Mouse (Mus musculus): ENCODE data around the gene Camta1.

Camta1 gene

DNA sequence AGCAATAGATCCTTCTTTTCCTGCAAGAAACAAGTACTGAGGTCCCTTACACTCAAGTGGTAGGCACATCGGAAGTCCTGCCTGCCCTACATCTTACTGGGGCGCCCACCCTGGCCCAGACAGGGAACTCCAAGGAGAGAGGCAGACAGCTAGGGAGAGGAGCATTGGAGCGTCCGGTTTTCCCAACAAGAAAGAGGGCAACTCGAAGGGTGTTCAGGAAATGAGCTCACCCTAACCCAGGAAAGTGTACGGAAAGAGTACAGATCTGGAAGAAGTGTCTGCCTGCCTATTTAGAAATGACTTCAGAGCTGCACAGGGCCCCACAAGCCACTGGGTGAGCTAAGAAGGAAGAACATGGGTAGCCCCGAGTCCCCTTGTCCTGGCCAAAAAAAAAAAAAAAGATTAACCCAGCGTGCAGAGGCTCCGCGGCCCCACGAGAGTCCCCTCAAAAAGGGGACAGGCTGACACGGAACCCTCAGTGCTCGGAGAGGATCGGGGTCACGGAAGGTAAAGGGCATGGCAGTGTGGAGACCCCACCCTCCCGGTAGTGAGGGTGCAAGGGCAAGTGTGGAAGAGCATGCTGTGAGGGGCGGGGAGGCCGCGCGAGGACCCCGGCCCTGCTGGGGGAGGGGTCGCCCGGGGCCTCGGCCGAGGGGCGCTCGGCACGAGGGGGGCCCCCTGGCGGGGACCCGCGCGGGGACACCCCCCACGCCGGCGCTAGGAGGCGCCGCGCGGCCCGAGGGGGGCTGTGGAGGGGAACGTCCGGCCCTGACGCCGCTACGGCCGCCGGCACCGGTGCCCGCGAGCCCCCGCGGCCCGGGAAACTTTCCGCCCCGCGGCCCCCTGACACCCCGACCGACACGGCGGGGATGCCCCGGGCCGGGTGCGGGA lies 990 bp downstream of the Camta1 start:
- peak; percentile 45 for DNase-seq (ENCODE audit: low read depth, low spot score)

GRCm38 (mm10) chr4:151859275-151859674 lies 2.4 kb downstream of the Camta1 start:
- DNase-seq (ENCODE audit: low read depth, low spot score), result no peak

- DNase-seq (ENCODE audit: low read depth, low spot score), result peak; percentile 63
Observed at GRCm38 (mm10) chr4:151853949-151854348, 7.7 kb downstream of the Camta1 start.

- peak; percentile 75 for DNase-seq (ENCODE audit: low read depth, low spot score)
Observed at GRCm38 (mm10) chr4:151851179-151851578, 10.5 kb downstream of the Camta1 start.

GRCm38 (mm10) chr4:151842591-151842990 lies 19.1 kb downstream of the Camta1 start:
- DNase-seq (ENCODE audit: low read depth, low spot score), result peak; percentile 65

GRCm38 (mm10) chr4:151838518-151838917 lies 23.2 kb downstream of the Camta1 start:
- DNase-seq (ENCODE audit: low read depth, low spot score), result no peak

GRCm38 (mm10) chr4:151835860-151836259 lies 25.8 kb downstream of the Camta1 start:
- DNase-seq (ENCODE audit: low read depth, low spot score), result no peak

- DNase-seq (ENCODE audit: low read depth, low spot score), result no peak
Observed at GRCm38 (mm10) chr4:151834536-151834935, 27.1 kb downstream of the Camta1 start.

DNA sequence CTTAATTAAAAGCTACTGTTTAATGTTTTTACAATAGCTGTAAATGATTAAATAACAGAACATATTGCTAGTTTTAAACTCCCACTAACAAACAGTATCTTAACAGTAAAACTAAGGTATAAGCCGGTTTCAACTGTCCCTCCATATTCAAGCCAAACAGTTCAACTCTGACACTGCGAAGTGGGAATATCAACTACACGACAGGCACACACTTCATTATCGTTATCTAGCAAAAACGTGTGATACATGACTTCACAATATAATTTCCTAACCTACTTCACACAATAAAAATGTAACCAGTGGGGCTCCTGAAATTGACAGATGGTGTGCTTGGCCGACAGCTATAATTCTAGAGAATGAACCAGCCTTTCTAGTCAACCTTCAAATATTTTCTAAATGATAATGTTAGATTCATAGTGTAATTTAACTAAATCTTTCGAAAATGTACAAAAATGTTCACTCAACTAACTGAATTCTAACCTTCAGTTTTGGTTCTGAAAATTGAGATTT lies 27.7 kb downstream of the Camta1 start:
- no peak for DNase-seq (ENCODE audit: low read depth, low spot score)

- DNase-seq (ENCODE audit: low read depth, low spot score), result no peak
Observed at GRCm38 (mm10) chr4:151827840-151828239, 33.8 kb downstream of the Camta1 start.

DNA sequence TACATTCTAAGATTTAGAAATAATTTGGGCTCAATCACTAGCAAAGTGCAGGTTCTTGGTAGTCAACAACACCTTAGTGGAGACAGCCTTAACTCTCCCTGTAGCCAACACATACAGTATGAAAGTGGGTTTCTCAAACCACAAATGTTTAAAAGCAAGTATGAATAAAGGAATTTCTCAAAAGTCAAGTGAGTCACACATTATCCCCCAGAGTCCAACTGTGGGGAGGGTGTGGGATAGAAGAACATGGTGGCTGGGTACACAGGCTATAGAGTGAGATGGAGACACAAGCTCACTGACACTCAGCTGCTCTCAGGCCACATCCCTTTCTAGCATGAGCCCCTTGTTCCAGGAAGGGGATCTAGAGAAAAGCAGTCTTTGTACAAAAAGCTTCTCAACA lies 34.3 kb downstream of the Camta1 start:
- DNase-seq (ENCODE audit: low read depth, low spot score), result peak; percentile 69

- DNase-seq (ENCODE audit: low read depth, low spot score), result no peak
Observed at GRCm38 (mm10) chr4:151823963-151824362, 37.7 kb downstream of the Camta1 start.

DNA sequence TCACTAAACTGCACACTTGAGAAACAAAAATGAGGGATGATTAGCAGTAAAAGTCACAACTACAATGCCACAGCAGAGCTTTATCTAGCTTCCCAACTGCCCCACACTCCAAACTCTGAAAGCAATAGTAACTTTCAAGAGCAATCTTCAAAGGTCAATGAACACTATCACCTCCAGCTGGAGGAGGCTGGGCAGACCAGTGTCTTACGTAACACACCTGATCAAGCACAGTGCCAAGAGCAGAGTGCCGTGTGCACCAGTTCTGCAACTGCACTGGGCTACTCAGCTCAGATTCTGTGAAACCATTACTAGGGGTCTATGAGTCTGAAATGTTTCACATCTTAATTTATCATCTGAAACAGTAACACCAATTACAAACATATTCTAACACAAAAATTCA lies 38.7 kb downstream of the Camta1 start:
- no peak for DNase-seq (ENCODE audit: low read depth, low spot score)

- DNase-seq (ENCODE audit: low read depth, low spot score), result no peak
Observed at GRCm38 (mm10) chr4:151817981-151818766, 43.5 kb downstream of the Camta1 start.

GRCm38 (mm10) chr4:151813711-151814110 lies 48.0 kb downstream of the Camta1 start:
- DNase-seq (ENCODE audit: low read depth, low spot score), result no peak

GRCm38 (mm10) chr4:151805685-151806084 lies 56.0 kb downstream of the Camta1 start:
- no peak for DNase-seq (ENCODE audit: low read depth, low spot score)

DNA sequence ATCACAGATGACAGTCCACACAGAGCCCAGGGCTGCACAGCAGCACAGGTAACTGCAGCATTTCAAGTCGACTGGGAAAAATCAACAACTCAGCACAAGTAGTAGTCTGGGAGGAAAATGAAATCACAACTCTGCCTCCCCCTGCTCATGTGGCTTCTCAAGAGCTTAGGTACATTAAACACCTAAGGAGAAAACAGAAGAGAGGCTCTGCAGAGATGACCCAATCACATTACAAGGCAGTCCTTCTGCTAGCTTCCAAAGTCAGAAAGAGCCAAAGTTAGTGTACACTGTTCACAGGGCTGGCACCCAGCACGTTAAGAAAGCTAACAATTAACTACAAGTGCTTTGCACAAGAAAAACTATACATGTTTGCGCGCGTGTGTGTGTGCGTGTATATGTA lies 56.6 kb downstream of the Camta1 start:
- DNase-seq (ENCODE audit: low read depth, low spot score), result no peak

GRCm38 (mm10) chr4:151804208-151804607 lies 57.5 kb downstream of the Camta1 start:
- DNase-seq (ENCODE audit: low read depth, low spot score), result no peak

- DNase-seq (ENCODE audit: low read depth, low spot score), result no peak
Observed at GRCm38 (mm10) chr4:151798630-151799029, 63.0 kb downstream of the Camta1 start.

DNA sequence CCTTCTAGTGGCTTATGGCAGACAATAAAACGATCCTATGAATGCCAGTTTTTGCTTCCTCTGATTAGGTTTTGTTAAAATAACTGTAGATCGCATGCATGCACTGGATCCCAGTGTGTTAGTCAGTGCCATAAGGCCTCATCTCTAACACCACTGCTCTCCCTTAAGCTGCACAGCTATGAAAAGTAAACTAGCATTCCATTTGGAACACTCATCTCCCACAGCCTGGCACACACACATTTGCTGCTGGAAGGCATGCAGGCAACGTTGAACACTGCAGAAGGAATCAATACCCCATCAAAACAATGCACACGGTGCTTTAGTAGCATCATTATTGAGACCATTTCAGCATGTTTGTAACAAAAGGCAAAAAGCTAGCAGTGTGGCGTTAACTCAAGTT lies 68.0 kb downstream of the Camta1 start:
- peak; percentile 68 for DNase-seq (ENCODE audit: low read depth, low spot score)

- DNase-seq (ENCODE audit: low read depth, low spot score), result no peak
Observed at GRCm38 (mm10) chr4:151786946-151787705, 74.5 kb downstream of the Camta1 start.

DNA sequence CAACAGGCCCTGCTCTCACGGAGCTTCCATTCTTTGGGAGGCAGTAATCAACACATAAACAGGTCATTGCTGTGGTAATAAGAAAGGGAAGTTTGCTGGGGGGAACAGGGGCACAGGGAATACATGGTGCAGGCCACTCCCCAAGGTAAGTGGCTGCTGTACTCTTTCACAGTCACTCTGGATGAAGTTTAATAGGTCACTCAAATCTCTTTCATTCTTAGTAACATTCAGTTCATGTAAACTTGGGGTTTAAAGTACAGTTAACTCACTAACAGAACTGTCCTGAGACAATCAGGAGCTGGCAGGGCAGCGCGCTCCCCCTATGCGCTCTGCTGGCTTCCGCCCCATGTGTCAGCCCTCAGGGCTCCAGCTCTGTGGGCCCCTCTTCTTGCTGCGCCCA lies 81.2 kb downstream of the Camta1 start:
- no peak for DNase-seq (ENCODE audit: low read depth, low spot score)

All from 3T3-L1 (cell line).